Mouse (Mus musculus) thymus, adult 2 months (tissue): ENCODE results near the gene Fanca. TPM values are rescaled to one million over a fixed set of nuclear protein-coding genes. Genes with fewer than 3 reads are reported as not detected.
"Not testable (repeated sequence)": the region's sequence is repeated elsewhere in the genome, so short reads cannot be mapped to it uniquely, and the experiment has no call there.

Source experiments
- DNase-seq: peaks from one replicate; pipeline ENCODE4 v3.0.0; 2021
- H3K27ac ChIP-seq: fragments of 200-500 bp; 2 replicates; pipeline ENCODE4 v1.5.1; 2012; ENCODE audit warnings: low read length, control low read depth; ENCODE audit not compliant: control insufficient read depth, insufficient read depth
- H3K27me3 ChIP-seq: fragments of 200-500 bp; 2 replicates; pipeline ENCODE4 v1.6.1; 2012; ENCODE audit warnings: mild to moderate bottlenecking, low read length, moderate library complexity, mixed read lengths; ENCODE audit not compliant: control insufficient read depth, insufficient read depth
- H3K36me3 ChIP-seq: fragments of 200-500 bp; 2 replicates; pipeline ENCODE4 v1.6.1; 2012; ENCODE audit warnings: mild to moderate bottlenecking, low read length, moderate library complexity; ENCODE audit not compliant: control insufficient read depth, insufficient read depth
- H3K4me1 ChIP-seq: fragments of 200-500 bp; replicated peaks from 2 replicates; pipeline ENCODE4 v1.6.1; 2012; ENCODE audit warnings: low read length; ENCODE audit not compliant: control insufficient read depth, insufficient read depth
- H3K4me3 ChIP-seq: fragments of 200-500 bp; 2 replicates; pipeline ENCODE4 v1.5.1; 2012; ENCODE audit warnings: mild to moderate bottlenecking, low read length, control low read depth, moderate library complexity; ENCODE audit not compliant: control insufficient read depth, insufficient read depth
- CTCF ChIP-seq: fragments of 200-500 bp; IDR thresholded peaks from 2 replicates; pipeline ENCODE4 v1.5.1; 2012; ENCODE audit warnings: mild to moderate bottlenecking, control low read depth, low read length, moderate library complexity, borderline replicate concordance; ENCODE audit not compliant: control insufficient read depth, poor library complexity, insufficient read depth; ENCODE audit errors: extremely low read depth
- POLR2A ChIP-seq: fragments of 200-500 bp; IDR thresholded peaks from 2 replicates; pipeline ENCODE4 v1.6.1; 2012; ENCODE audit warnings: mild to moderate bottlenecking, low read length, control low read depth, moderate library complexity; ENCODE audit not compliant: control insufficient read depth, poor library complexity, insufficient read depth; ENCODE audit errors: extremely low read depth
- WGBS: fragments of 180-500 bp; shearing (Covaris S2); methylation state at CpG from one replicate; pipeline ENCODE4 v1.1.7; 2018; 5-methylcytosine and 5-hydroxymethylcytosine counted together
- polyA plus RNA-seq: library from polyadenylated mRNA; depleted of rRNA; stranded (reverse); fragments of >200 nt; gene quantifications from 2 replicates; pipeline ENCODE4 v1.2.3, GENCODE M21; 2012

Gene Fanca
- polyA plus RNA-seq, 1 experiment = 84.5 TPM

GRCm38 (mm10) chr8:123290166-123290565, 28.2 kb downstream of the Fanca start:
- H3K27ac ChIP-seq = no peak overlapping the region
- no peak overlapping the region for H3K4me3 ChIP-seq
- H3K36me3 ChIP-seq = no peaks in the 10 kb centered on the region
- H3K27me3 ChIP-seq = no peaks in the 10 kb centered on the region
- TF ChIP-seq CTCF = peak; percentile 17; the same call in 1 of the 2 replicates
- TF ChIP-seq POLR2A = no peak
- DNase-seq = peak; percentile 22
- 91% methylated on average over 4 of the region's 4 CpGs for WGBS
- H3K4me1 ChIP-seq = no peaks in the 10 kb centered on the region

DNA sequence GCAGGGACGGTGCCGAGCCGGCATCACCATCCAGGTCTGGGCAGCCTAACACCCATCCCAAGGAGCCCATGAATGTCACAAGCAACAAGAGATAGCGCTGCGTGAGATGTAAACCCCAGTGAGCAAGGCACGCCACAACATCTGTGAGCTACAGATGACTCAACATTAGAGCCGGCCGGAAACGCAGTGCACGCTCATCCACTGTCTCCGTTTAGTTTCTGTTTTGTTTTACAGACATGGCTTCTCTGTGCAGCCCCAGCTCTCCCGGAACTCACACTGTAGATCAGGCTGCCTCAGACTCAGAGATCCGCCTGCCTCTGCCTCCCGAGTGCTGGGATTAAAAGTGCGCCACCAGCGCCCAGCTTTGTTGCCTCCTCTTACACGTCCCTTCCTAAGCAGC, 31.0 kb downstream of the Fanca start:
- H3K27me3 ChIP-seq = no peaks in the 10 kb centered on the region
- no peak overlapping the region for H3K27ac ChIP-seq

GRCm38 (mm10) chr8:123284493-123284892, 33.9 kb downstream of the Fanca start:
- H3K27ac ChIP-seq = no peak overlapping the region
- no peaks in the 10 kb centered on the region for H3K4me1 ChIP-seq
- H3K36me3 ChIP-seq = no peaks in the 10 kb centered on the region
- no peak for DNase-seq
- TF ChIP-seq POLR2A (no peak), CTCF (no peak)
- H3K27me3 ChIP-seq = no peaks in the 10 kb centered on the region
- H3K4me3 ChIP-seq = no peak overlapping the region
- WGBS = 94% methylated on average over 5 of the region's 5 CpGs

More for the DNA sequence above, 31.0 kb downstream of the Fanca start:
- Histone ChIP-seq H3K4me1 (no peaks in the 10 kb centered on the region), H3K4me3 (no peak overlapping the region), H3K36me3 (no peaks in the 10 kb centered on the region)
- 95% methylated on average over 17 of the region's 17 CpGs for WGBS
- TF ChIP-seq CTCF = no peak
- TF ChIP-seq POLR2A = no peak
- DNase-seq = no peak

DNA sequence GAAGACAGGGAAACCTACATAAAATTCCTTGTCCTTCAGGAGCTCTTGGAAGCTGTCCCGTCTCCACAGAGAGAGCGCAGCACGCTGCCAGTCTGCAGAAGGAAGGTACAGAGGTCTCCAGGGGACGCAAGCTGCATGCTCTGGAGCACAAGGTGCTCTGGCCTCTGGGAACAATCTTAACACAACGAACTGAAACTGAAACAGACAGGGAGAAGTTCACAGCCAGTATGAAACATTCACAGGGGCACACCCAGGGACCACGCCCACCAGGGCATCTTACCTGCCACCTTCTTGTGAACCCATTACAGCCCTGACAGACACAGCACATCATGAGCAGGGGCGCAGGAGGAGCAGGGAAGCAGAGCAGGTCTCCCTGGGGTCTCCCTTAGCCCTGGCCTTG, 34.4 kb downstream of the Fanca start:
- WGBS = 93% methylated on average over 7 of the region's 7 CpGs
- H3K27ac ChIP-seq = no peak overlapping the region
- no peak for DNase-seq

DNA sequence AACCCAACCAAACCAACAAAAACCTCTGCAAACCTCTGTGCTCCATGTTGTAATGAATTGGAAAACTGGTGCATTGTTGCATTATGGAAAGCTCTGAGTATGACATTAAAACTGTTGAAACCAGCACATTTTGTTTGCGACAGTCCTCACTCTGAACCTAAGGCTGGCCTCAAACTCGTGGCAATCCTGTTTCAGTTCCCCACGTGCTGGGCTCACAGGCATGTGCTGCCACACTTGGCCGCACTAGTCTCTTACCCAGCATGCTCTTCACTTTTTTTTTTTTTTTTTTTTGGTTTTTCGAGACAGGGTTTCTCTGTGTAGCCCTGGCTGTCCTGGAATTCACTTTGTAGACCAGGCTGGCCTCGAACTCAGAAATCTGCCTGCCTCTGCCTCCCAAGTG, 35.4 kb downstream of the Fanca start:
- H3K27me3 ChIP-seq, H3K4me3 ChIP-seq, H3K36me3 ChIP-seq, H3K27ac ChIP-seq, DNase-seq, H3K4me1 ChIP-seq: not testable (repeated sequence)
- WGBS = 87% methylated on average over 6 of the region's 6 CpGs

More for the DNA sequence above, 34.4 kb downstream of the Fanca start:
- Histone ChIP-seq H3K36me3 (no peaks in the 10 kb centered on the region), H3K4me3 (no peak overlapping the region), H3K27me3 (no peaks in the 10 kb centered on the region), H3K4me1 (no peaks in the 10 kb centered on the region)
- TF ChIP-seq POLR2A = no peak
- no peak for TF ChIP-seq CTCF

DNA sequence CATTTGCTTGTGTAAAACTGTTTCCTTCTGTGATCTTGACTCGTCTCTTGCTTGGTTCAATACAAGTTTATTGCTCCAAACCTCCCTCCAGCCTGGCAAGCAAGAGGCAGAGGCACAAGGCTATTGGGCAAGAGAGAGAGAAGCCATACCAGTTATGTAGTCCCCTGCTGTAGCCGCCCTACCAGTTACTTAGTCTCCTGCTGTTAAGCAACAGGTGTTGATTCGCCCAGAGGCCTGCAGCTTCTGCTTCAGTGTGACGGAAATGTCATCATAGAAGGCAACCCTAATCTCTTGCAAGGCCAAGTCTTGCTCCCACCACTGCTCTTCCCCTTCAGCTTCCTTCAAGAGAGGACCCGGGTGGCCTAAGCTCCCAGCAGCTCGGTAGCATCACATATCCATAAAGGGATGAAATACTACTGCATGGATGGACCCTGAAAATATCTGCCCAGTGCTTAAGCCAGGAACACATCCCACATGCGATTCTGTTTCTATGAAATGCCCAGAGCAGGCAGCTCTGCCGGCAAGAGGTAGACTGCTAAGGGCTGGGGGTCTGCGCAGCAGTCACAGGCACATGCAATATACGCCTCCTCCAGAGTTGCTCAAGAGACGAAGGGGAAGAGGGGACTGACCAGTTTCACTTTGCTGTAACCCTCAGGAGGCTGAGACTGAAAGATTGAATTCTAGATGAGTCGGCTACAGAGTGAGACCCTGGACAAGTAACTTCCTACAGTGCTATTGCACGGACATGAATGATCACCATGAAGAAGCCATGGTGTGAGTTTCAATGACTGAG, 37.9 kb downstream of the Fanca start:
- 96% methylated on average over 13 of the region's 13 CpGs for WGBS
- Histone ChIP-seq H3K27me3 (no peaks in the 10 kb centered on the region), H3K36me3 (no peaks in the 10 kb centered on the region), H3K4me1 (no peaks in the 10 kb centered on the region), H3K27ac (no peak overlapping the region), H3K4me3 (no peak overlapping the region)
- no peak for TF ChIP-seq CTCF
- no peak for TF ChIP-seq POLR2A
- no peak for DNase-seq

DNA sequence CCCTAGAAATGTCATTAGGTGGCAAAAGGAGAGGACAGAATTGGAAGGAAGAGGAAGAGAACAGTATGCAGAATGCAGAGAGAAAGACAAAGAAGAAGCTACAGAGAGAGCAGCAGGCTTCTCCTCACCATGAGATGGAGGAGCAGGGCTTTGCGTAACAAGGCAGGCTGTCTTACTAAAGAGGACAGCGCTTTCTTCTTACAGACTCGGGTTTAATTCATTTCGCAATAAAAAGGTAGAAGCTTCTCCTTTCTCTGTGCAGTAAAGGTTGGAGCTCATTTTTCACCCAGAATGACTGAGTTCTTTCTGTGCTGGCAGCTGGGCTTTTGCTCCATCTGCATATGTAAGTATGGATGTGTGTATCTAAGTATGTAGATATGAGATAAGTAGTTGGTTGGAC, 38.5 kb downstream of the Fanca start:
- no peak for TF ChIP-seq POLR2A
- no peak for TF ChIP-seq CTCF
- no peak for DNase-seq
- no peak overlapping the region for H3K4me3 ChIP-seq
- H3K27me3 ChIP-seq = no peaks in the 10 kb centered on the region
- no peak overlapping the region for H3K27ac ChIP-seq
- 89% methylated on average over 4 of the region's 4 CpGs for WGBS
- no peaks in the 10 kb centered on the region for H3K36me3 ChIP-seq
- H3K4me1 ChIP-seq = no peaks in the 10 kb centered on the region
